Mouse (Mus musculus) gastrocnemius, postnatal 14 days (tissue): Measurements from ENCODE around the gene Tent5c. TPM values are rescaled to one million over a fixed set of nuclear protein-coding genes. Genes with fewer than 3 reads are reported as not detected.
A peak's percentile ranks its signal among the peaks of the same experiment; 100 is the strongest.

Source experiments
- DNase-seq: peaks from one replicate; pipeline ENCODE4 v3.0.0; 2021; ENCODE audit warnings: mixed read lengths
- intact Hi-C: fragments of 180-260 bp; cut with DNase I; formaldehyde crosslinking; loops from one replicate; pipeline ENCODE4 v1.15.1; 2025; ENCODE audit warnings: low total_unique reads
- long read RNA-seq, 2 experiments: library from polyadenylated mRNA; stranded (forward); transcript quantifications; one replicate each; pipeline ENCODE4 v2.0.0; 2021
- total RNA-seq, 2 experiments: library from RNA; stranded (reverse); gene quantifications; 2 replicates each; pipeline ENCODE4 v1.2.3; 2021

The Tent5c gene
- 1 to 10 TPM; 5.4 to 5.6 TPM for total RNA-seq
- long read RNA-seq, experiment 1, partial matches to known transcripts = 3 of 3 reads
- long read RNA-seq, experiment 1, other reads (novel, unspliced or antisense) = 0 of 3 reads
- long read RNA-seq, experiment 2, full-length matches to known transcripts = 1 of 4 reads
- long read RNA-seq, experiment 2, partial matches to known transcripts = 0 of 4 reads
- long read RNA-seq, experiment 2, other reads (novel, unspliced or antisense) = 3 of 4 reads

- DNase-seq = peak; percentile 97
- intact Hi-C loops = no loop called here
These were observed at the start of gene Tent5c for GRCm38 (mm10) chr3:100489133-100490009. Tent5c (minus strand) TSS chr3:100489324.

- intact Hi-C loops = no loop called here
- DNase-seq = no peak
These were observed 47.6 kb upstream of the Tent5c start for GRCm38 (mm10) chr3:100536686-100537085.

GRCm38 (mm10) chr3:100535902-100536301, 46.8 kb upstream of the Tent5c start:
- intact Hi-C loops = no loop called here
- no peak for DNase-seq

- intact Hi-C loops = no loop called here
- DNase-seq = no peak
These were observed 46.2 kb upstream of the Tent5c start for GRCm38 (mm10) chr3:100535298-100535697.

GRCm38 (mm10) chr3:100534394-100534793, 45.3 kb upstream of the Tent5c start:
- intact Hi-C loops = no loop called here
- no peak for DNase-seq

GRCm38 (mm10) chr3:100533429-100533828, 44.3 kb upstream of the Tent5c start:
- intact Hi-C loops = no loop called here
- no peak for DNase-seq

GRCm38 (mm10) chr3:100530919-100531318, 41.8 kb upstream of the Tent5c start:
- intact Hi-C loops = no loop called here
- DNase-seq = no peak

GRCm38 (mm10) chr3:100530244-100530788, 41.2 kb upstream of the Tent5c start:
- DNase-seq = no peak
- intact Hi-C loops = no loop called here

GRCm38 (mm10) chr3:100522671-100523070, 33.5 kb upstream of the Tent5c start:
- DNase-seq = no peak
- intact Hi-C loops = no loop called here

- intact Hi-C loops = no loop called here
- no peak for DNase-seq
These were observed 32.5 kb upstream of the Tent5c start for GRCm38 (mm10) chr3:100521626-100522025.

- no peak for DNase-seq
- intact Hi-C loops = no loop called here
These were observed 26.6 kb upstream of the Tent5c start for GRCm38 (mm10) chr3:100515754-100516141.

GRCm38 (mm10) chr3:100515093-100515753, 26.1 kb upstream of the Tent5c start:
- intact Hi-C loops = no loop called here
- no peak for DNase-seq

GRCm38 (mm10) chr3:100507174-100507573, 18.1 kb upstream of the Tent5c start:
- intact Hi-C loops = no loop called here
- DNase-seq = no peak

- intact Hi-C loops = no loop called here
- no peak for DNase-seq
These were observed 17.6 kb upstream of the Tent5c start for GRCm38 (mm10) chr3:100506715-100507114.

GRCm38 (mm10) chr3:100503882-100504281, 14.8 kb upstream of the Tent5c start:
- DNase-seq = no peak
- intact Hi-C loops = no loop called here

GRCm38 (mm10) chr3:100502516-100502915, 13.4 kb upstream of the Tent5c start:
- intact Hi-C loops = no loop called here

GRCm38 (mm10) chr3:100501899-100502298, 12.8 kb upstream of the Tent5c start:
- intact Hi-C loops = no loop called here
- no peak for DNase-seq

More at GRCm38 (mm10) chr3:100502516-100502915, 13.4 kb upstream of the Tent5c start:
- DNase-seq = no peak

- intact Hi-C loops = no loop called here
- no peak for DNase-seq
These were observed 7.0 kb upstream of the Tent5c start for GRCm38 (mm10) chr3:100496081-100496480.

GRCm38 (mm10) chr3:100495456-100495855, 6.3 kb upstream of the Tent5c start:
- no peak for DNase-seq
- intact Hi-C loops = no loop called here

- intact Hi-C loops = no loop called here
- DNase-seq = no peak
These were observed 5.8 kb upstream of the Tent5c start for GRCm38 (mm10) chr3:100494912-100495311.
